9 mouse cellular contexts compared by ENCODE assay signal in the genomic region with DNA sequence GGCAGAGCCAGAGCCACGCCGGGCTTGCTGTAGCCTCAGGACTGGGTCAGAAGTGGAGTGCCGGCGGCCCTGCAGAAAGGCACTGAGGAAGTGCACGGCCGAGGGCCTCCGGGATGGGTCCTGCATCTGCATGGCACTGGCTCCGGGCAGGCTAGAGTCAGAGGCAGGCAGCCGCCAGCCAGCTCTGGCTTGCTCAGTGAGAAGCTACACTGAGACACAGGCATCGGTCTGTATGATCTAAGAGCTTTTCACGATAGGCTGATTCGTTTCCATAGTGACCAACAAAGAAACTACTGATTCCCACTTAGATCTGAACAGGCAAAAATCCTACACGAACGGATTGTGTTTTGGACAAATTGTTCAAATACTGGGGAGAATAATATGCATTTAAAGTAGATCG. TPM values are rescaled to one million over a fixed set of nuclear protein-coding genes. Genes with fewer than 3 reads are reported as not detected.
A peak's percentile ranks its signal among the peaks of the same experiment; 100 is the strongest.
DNase-seq lines count a peak whose midpoint lies in the region; ATAC-seq and TF ChIP-seq lines count a peak whose summit lies in the region.
"Had no signal": no experiment of that assay in that cellular context is flagged by ENCODE, and none has a peak within 500 bp of the region (broad histone marks: within the 10 kb centered on the region; RNA-seq: fewer than 3 reads in every experiment).

No protein-coding gene starts in this region.

- no peaks in the 10 kb centered on the region for H3K27me3 ChIP-seq in lung, embryonic 14.5 days (ENCODE audit: insufficient read depth, low read length)
- no peaks in the 10 kb centered on the region for H3K27me3 ChIP-seq in lung, postnatal 0 days (replicated peaks; ENCODE audit: insufficient read depth, low read length)
- H3K27me3 ChIP-seq in hindbrain, embryonic 16.5 days (replicated peaks; ENCODE audit: control insufficient read depth, insufficient read depth, low read length) = no peaks in the 10 kb centered on the region
- H3K27me3 ChIP-seq in midbrain, embryonic 10.5 days (ENCODE audit: low read depth, poor library complexity, severe bottlenecking) = no peaks in the 10 kb centered on the region
- H3K27me3 ChIP-seq in intestine, embryonic 16.5 days (replicated peaks; ENCODE audit: control insufficient read depth, insufficient read depth, low read length) = no peaks in the 10 kb centered on the region

- no peak for TF ChIP-seq EP300 in lung, postnatal 0 days (IDR thresholded peaks at IDR 0.05)

- H3K27ac ChIP-seq in lung, embryonic 14.5 days (ENCODE audit: low read depth) = no peak overlapping the region
- no peak overlapping the region for H3K27ac ChIP-seq in lung, postnatal 0 days (ENCODE audit: low read length)
- 0 out of 2 replicates have a peak overlapping the region, but pooled peaks have one; percentile 9 for H3K27ac ChIP-seq in hindbrain, embryonic 16.5 days (ENCODE audit: low read depth, low read length)
- peak overlapping the region; percentile 84 for H3K27ac ChIP-seq in midbrain, embryonic 10.5 days (replicated peaks)
- no peak overlapping the region for H3K27ac ChIP-seq in intestine, embryonic 16.5 days (ENCODE audit: low read length)
- H3K27ac ChIP-seq: heart, adult 2 months had no signal

- H3K9me3 ChIP-seq in lung, embryonic 14.5 days (ENCODE audit: low read depth, low read length) = no peaks in the 10 kb centered on the region
- no peaks in the 10 kb centered on the region for H3K9me3 ChIP-seq in lung, postnatal 0 days (ENCODE audit: low read length)
- H3K9me3 ChIP-seq in hindbrain, embryonic 16.5 days (ENCODE audit: control insufficient read depth, low read length) = no peaks in the 10 kb centered on the region
- no peaks in the 10 kb centered on the region for H3K9me3 ChIP-seq in midbrain, embryonic 10.5 days (replicated peaks)
- no peaks in the 10 kb centered on the region for H3K9me3 ChIP-seq in intestine, embryonic 16.5 days (ENCODE audit: control insufficient read depth, low read length)

- no peak for TF ChIP-seq POLR2A in lung, adult 2 months (IDR thresholded peaks at IDR 0.05; ENCODE audit: borderline replicate concordance, extremely low read depth, low read depth, low read length)

- no peak for TF ChIP-seq CTCF in lung, embryonic 14.5 days (IDR thresholded peaks at IDR 0.05; ENCODE audit: low read depth)
- no peak for TF ChIP-seq CTCF in lung, postnatal 0 days (IDR thresholded peaks at IDR 0.05)
- TF ChIP-seq CTCF in lung, adult 2 months (IDR thresholded peaks at IDR 0.05; ENCODE audit: insufficient read depth, low read length) = no peak

- H3K4me2 ChIP-seq in lung, embryonic 14.5 days = no peak overlapping the region
- no peak overlapping the region for H3K4me2 ChIP-seq in lung, postnatal 0 days (replicated peaks; ENCODE audit: low read depth, low read length)
- peak overlapping the region; percentile 44 for H3K4me2 ChIP-seq in hindbrain, embryonic 16.5 days (ENCODE audit: low read length)
- no peak overlapping the region for H3K4me2 ChIP-seq in intestine, embryonic 16.5 days (ENCODE audit: low read depth, low read length)

- no peak overlapping the region for H3K4me3 ChIP-seq in lung, embryonic 14.5 days (ENCODE audit: low read depth, low read length)
- H3K4me3 ChIP-seq in lung, postnatal 0 days (ENCODE audit: low read depth, low read length) = no peak overlapping the region
- H3K4me3 ChIP-seq in hindbrain, embryonic 16.5 days (ENCODE audit: low read length) = peak overlapping the region; percentile 11; the same call in 1 of the 2 replicates
- H3K4me3 ChIP-seq in midbrain, embryonic 10.5 days = peak overlapping the region; percentile 45
- no peak overlapping the region for H3K4me3 ChIP-seq in intestine, embryonic 16.5 days (ENCODE audit: low read length)
- no peak overlapping the region for H3K4me3 ChIP-seq in lung, adult 2 months (replicated peaks; ENCODE audit: extremely low read depth, low read depth, low read length)
- H3K4me3 ChIP-seq: heart, adult 2 months had no signal

- no peak for ATAC-seq in lung, embryonic 14.5 days (ENCODE audit: insufficient read depth)
- no peak for ATAC-seq in lung, postnatal 0 days
- peak; percentile 95 for ATAC-seq in hindbrain, embryonic 16.5 days
- no peak for ATAC-seq in intestine, embryonic 16.5 days

- DNase-seq in lung, embryonic 14.5 days = peak; percentile 38
- DNase-seq in lung, postnatal 0 days (ENCODE audit: low spot score) = no peak
- peak; percentile 74 for DNase-seq in midbrain, embryonic 10.5 days (ENCODE audit: low spot score)
- no peak for DNase-seq in thymus, postnatal 36 days
- DNase-seq in lung, adult 2 months = no peak
- no peak for DNase-seq in gastrocnemius, postnatal 25 days
- DNase-seq: heart, adult 2 months had no signal

- H3K4me1 ChIP-seq in lung, embryonic 14.5 days (ENCODE audit: insufficient read depth) = no peaks in the 10 kb centered on the region
- H3K4me1 ChIP-seq in lung, postnatal 0 days (ENCODE audit: insufficient read depth, low read depth, low read length) = no peaks in the 10 kb centered on the region
- peaks cover 11% of the 10 kb centered on the region; the same call in 1 of the 2 replicates for H3K4me1 ChIP-seq in hindbrain, embryonic 16.5 days (ENCODE audit: control insufficient read depth, insufficient read depth, low read depth, low read length)
- peaks cover 39% of the 10 kb centered on the region for H3K4me1 ChIP-seq in midbrain, embryonic 10.5 days
- H3K4me1 ChIP-seq in intestine, embryonic 16.5 days (ENCODE audit: control insufficient read depth, insufficient read depth, low read length) = no peaks in the 10 kb centered on the region
- H3K4me1 ChIP-seq in lung, adult 2 months (ENCODE audit: control insufficient read depth, insufficient read depth, low read length) = no peaks in the 10 kb centered on the region

- 45% methylated on average over 15 of the region's 15 CpGs for WGBS in lung, embryonic 14.5 days
- WGBS in lung, postnatal 0 days = 48% methylated on average over 15 of the region's 15 CpGs
- WGBS in hindbrain, embryonic 16.5 days = 22% methylated on average over 15 of the region's 15 CpGs
- 22% methylated on average over 15 of the region's 15 CpGs for WGBS in midbrain, embryonic 10.5 days
- WGBS in intestine, embryonic 16.5 days = 57% methylated on average over 15 of the region's 15 CpGs
- 66% methylated on average over 15 of the region's 15 CpGs for WGBS in lung, adult 2 months

- H3K36me3 ChIP-seq in lung, embryonic 14.5 days (ENCODE audit: insufficient read depth) = peaks cover 21% of the 10 kb centered on the region; the same call in 1 of the 2 replicates
- no peaks in the 10 kb centered on the region for H3K36me3 ChIP-seq in lung, postnatal 0 days (ENCODE audit: insufficient read depth, low read length)
- H3K36me3 ChIP-seq in hindbrain, embryonic 16.5 days (ENCODE audit: control insufficient read depth, insufficient read depth, low read length) = peaks cover 11% of the 10 kb centered on the region
- H3K36me3 ChIP-seq in midbrain, embryonic 10.5 days = peaks cover 17% of the 10 kb centered on the region
- 0 out of 2 replicates have a peak, but pooled peaks cover 2% of the 10 kb centered on the region for H3K36me3 ChIP-seq in intestine, embryonic 16.5 days (ENCODE audit: control insufficient read depth, insufficient read depth, low read length)

- no peak overlapping the region for H3K9ac ChIP-seq in lung, embryonic 14.5 days
- no peak overlapping the region for H3K9ac ChIP-seq in lung, postnatal 0 days (replicated peaks; ENCODE audit: low read depth)
- H3K9ac ChIP-seq in hindbrain, embryonic 16.5 days (ENCODE audit: low read depth, low read length) = peak overlapping the region; percentile 51; the same call in 1 of the 2 replicates
- no peak overlapping the region for H3K9ac ChIP-seq in intestine, embryonic 16.5 days (ENCODE audit: low read depth, low read length)

RNA-seq across cellular contexts. Expression of a gene that starts 32.3 kb away (rescaled TPM):
- 13.7 and 14.8 TPM in 2 replicates for polyA plus RNA-seq in lung, embryonic 14.5 days (2014; fragmentation: Nextera tagmentation; extraction: Ambion mirVana)
- polyA plus RNA-seq in lung, postnatal 0 days (2015; fragmentation: Nextera tagmentation; extraction: Ambion mirVana) = 6.2 and 6.3 TPM in 2 replicates
- polyA plus RNA-seq in hindbrain, embryonic 16.5 days (2015; fragmentation: Nextera tagmentation; extraction: Ambion mirVana) = 14.7 and 17.4 TPM in 2 replicates
- 11.0 and 13.8 TPM in 2 replicates for polyA plus RNA-seq in midbrain, embryonic 10.5 days (2016; fragmentation: Nextera tagmentation; extraction: Ambion mirVana)
- 4.1 and 4.2 TPM in 2 replicates for polyA plus RNA-seq in intestine, embryonic 16.5 days (2015; fragmentation: Nextera tagmentation; extraction: Ambion mirVana)
- 2.4 and 3.8 TPM in 2 replicates for polyA plus RNA-seq in lung, adult 2 months (2012; rRNA removed)
- total RNA-seq in gastrocnemius, postnatal 25 days (2021) = 1 to 10 TPM; 4.1 to 4.4 TPM

Comparison
In these comparisons a context has a peak if more than half of its experiments do, and no peak if none do; other contexts are left out.
1. DNase-seq: peak in lung, embryonic 14.5 days (single experiment) and midbrain, embryonic 10.5 days (single experiment); none in lung, postnatal 0 days (single experiment), thymus, postnatal 36 days (0 of 2), lung, adult 2 months (single experiment) and gastrocnemius, postnatal 25 days (single experiment).
2. H3K27ac ChIP-seq: peak in hindbrain, embryonic 16.5 days (single experiment) and midbrain, embryonic 10.5 days (single experiment); none in lung, embryonic 14.5 days (single experiment), lung, postnatal 0 days (single experiment) and intestine, embryonic 16.5 days (single experiment).
3. H3K4me3 ChIP-seq: peak in hindbrain, embryonic 16.5 days (single experiment) and midbrain, embryonic 10.5 days (single experiment); none in lung, embryonic 14.5 days (single experiment), lung, postnatal 0 days (single experiment), intestine, embryonic 16.5 days (single experiment) and lung, adult 2 months (single experiment).